Mouse (Mus musculus) forebrain, embryonic 11.5 days (tissue): ENCODE measurements at regions not wholly inside any gene's neighbourhood (a gene's known extent, or its start where the extent isn't known, plus 50 kb on each side); places are given as distances from the start of the nearest gene placed in this dataset.

Source experiments
- ATAC-seq: fragments of 200-750 bp; cut with Nextera tagmentation; replicated peaks from 2 replicates; pipeline ENCODE4 v1.8.0; 2017; ENCODE audit warnings: moderate TSS enrichment; ENCODE audit not compliant: low FRiP score
- DNase-seq: peaks from one replicate; pipeline ENCODE4 v3.0.0-alpha.2; 2017; ENCODE audit warnings: low spot score
- H3K27ac ChIP-seq: fragments of 300-500 bp; sonication (generic); 2 replicates; pipeline ENCODE4 v1.5.1; 2014; ENCODE audit warnings: low read depth, low read length
- H3K27me3 ChIP-seq: fragments of 300-500 bp; sonication (generic); 2 replicates; pipeline ENCODE4 v1.6.1; 2014; ENCODE audit warnings: mild to moderate bottlenecking, low read length, mixed read lengths; ENCODE audit not compliant: control insufficient read depth, insufficient read depth
- H3K36me3 ChIP-seq: fragments of 300-500 bp; sonication (generic); 2 replicates; pipeline ENCODE4 v1.6.1; 2014; ENCODE audit warnings: mild to moderate bottlenecking, low read length, moderate library complexity, mixed read lengths; ENCODE audit not compliant: control insufficient read depth, insufficient read depth
- H3K4me1 ChIP-seq: fragments of 300-500 bp; sonication (generic); replicated peaks from 2 replicates; pipeline ENCODE4 v1.6.1; 2014; ENCODE audit warnings: low read length, mixed read lengths; ENCODE audit not compliant: control insufficient read depth, insufficient read depth
- H3K4me2 ChIP-seq: fragments of 300-500 bp; sonication (generic); 2 replicates; pipeline ENCODE4 v1.6.1; 2014; ENCODE audit warnings: low read depth, mild to moderate bottlenecking, low read length, moderate library complexity, mixed read lengths; ENCODE audit not compliant: severe bottlenecking
- H3K4me3 ChIP-seq: fragments of 300-500 bp; sonication (generic); 2 replicates; pipeline ENCODE4 v1.5.1; 2014; ENCODE audit warnings: low read depth, low read length
- H3K9ac ChIP-seq: fragments of 300-500 bp; sonication (generic); 2 replicates; pipeline ENCODE4 v1.6.1; 2014; ENCODE audit warnings: low read length
- H3K9me3 ChIP-seq: fragments of 300-500 bp; sonication (generic); 2 replicates; pipeline ENCODE4 v1.6.1; 2016; ENCODE audit warnings: low read length, mixed read lengths; ENCODE audit not compliant: control insufficient read depth
- WGBS: fragments of 180-500 bp; shearing (Covaris S2); extraction: QIAGEN DNeasy Blood & Tissue Kit; methylation state at CpG from one replicate; pipeline ENCODE4 v1.1.7; 2014; 5-methylcytosine and 5-hydroxymethylcytosine counted together

DNA sequence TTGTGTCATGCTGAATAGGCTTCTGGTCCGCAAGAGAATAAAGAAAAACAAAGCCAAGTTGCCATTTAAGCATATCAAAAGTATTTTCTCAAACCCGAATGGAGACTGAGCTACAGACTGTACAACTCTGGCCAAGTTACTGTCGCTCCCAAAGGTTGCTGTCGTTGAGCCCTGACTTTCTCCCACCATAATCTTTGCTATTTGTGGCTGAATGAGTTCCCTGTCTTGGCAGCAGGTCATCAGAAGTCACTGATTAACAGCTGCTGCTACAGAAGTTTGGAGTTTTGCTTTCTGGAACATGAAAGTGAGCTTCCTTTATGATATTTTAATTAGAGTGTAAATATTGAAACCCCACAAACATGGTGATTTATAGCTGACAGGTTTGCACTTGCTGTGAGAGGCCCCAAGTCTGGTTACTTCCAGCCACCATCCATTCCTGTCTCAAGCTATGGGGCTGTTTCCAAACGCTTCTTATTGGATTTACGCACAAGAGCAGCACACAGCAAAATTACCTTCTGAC lies 419.2 kb upstream of the Etaa1 start:
- H3K9ac ChIP-seq, result no peak overlapping the region
- H3K27me3 ChIP-seq, result no peaks in the 10 kb centered on the region
- H3K4me3 ChIP-seq, result no peak overlapping the region
- ATAC-seq (no peak), DNase-seq (no peak)
- no peaks in the 10 kb centered on the region for H3K4me1 ChIP-seq
- H3K9me3 ChIP-seq, result no peaks in the 10 kb centered on the region
- no peaks in the 10 kb centered on the region for H3K36me3 ChIP-seq
- H3K27ac ChIP-seq, result no peak overlapping the region
- WGBS, result 88% methylated on average over 6 of the region's 6 CpGs
- H3K4me2 ChIP-seq, result no peak overlapping the region

DNA sequence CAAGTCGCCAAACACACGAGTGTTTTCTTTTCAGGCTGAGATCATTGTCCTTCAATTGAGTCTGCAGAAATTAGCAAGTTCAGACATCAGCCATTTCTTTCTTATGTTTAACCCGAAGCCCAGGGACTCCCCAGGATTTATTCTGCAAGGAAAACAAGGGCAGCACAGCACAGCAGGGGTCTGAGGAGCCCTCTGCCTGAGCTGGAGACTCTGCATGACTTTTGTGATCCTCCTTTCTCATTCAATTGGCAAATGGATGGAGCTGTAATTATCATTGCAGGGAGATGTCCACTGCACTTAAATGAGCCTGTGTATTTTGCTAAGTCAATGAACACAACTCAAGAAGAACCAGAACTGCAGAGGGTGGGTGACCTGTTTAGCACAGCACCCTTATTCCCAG lies 417.6 kb upstream of the Etaa1 start:
- no peak for ATAC-seq
- WGBS, result 7% methylated on average over 3 of the region's 3 CpGs
- no peaks in the 10 kb centered on the region for H3K27me3 ChIP-seq
- H3K27ac ChIP-seq, result no peak overlapping the region
- H3K4me1 ChIP-seq, result no peaks in the 10 kb centered on the region
- DNase-seq, result no peak
- H3K36me3 ChIP-seq, result no peaks in the 10 kb centered on the region
- no peak overlapping the region for H3K4me3 ChIP-seq
- H3K9me3 ChIP-seq, result no peaks in the 10 kb centered on the region
- H3K9ac ChIP-seq, result no peak overlapping the region
- H3K4me2 ChIP-seq, result no peak overlapping the region

DNA sequence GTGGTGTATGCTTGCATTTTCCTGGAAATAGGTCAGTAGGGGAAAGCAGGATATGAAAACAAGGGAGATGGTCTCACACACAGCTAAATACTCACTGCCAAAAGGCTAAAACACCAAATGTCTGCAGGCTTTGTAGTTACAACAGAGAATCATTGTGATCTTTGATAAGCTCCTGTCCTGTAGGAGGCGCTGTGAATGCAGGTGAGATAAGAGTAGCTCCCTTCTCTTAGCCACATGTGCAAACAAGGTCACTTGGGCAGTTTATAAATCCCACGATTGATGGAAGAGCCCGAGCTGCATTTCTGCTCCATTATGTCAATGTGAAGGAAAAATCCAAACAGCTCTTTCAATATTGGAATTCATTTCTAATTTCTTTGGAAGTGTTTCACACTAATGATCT lies 417.2 kb upstream of the Etaa1 start:
- ATAC-seq (no peak), DNase-seq (no peak)
- WGBS, result 24% methylated on average over 3 of the region's 3 CpGs
- no peaks in the 10 kb centered on the region for H3K36me3 ChIP-seq
- no peaks in the 10 kb centered on the region for H3K27me3 ChIP-seq
- no peaks in the 10 kb centered on the region for H3K9me3 ChIP-seq
- no peak overlapping the region for H3K4me2 ChIP-seq
- no peaks in the 10 kb centered on the region for H3K4me1 ChIP-seq
- no peak overlapping the region for H3K9ac ChIP-seq
- H3K27ac ChIP-seq, result no peak overlapping the region
- no peak overlapping the region for H3K4me3 ChIP-seq

DNA sequence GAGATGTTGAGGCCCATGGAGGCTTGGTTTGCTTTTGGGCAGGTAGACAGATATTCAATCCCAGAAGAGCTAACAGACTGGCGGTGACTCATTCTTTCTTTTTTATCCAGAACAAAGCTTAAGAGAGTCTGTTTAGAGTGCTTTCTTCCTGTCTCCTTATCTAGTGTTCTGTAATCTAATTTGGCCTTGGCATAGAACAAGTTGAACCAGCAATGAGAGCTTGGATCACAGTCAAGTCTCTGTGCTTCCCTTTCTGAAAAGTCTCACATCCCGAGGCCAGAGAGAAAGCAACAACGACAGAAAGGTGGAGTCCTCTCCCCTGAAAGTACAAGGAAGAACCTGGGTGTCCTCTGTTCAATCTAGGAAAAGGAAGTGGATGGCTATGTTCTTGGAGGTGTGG lies 401.2 kb upstream of the Etaa1 start:
- H3K9ac ChIP-seq, result no peak overlapping the region
- H3K9me3 ChIP-seq, result no peaks in the 10 kb centered on the region
- H3K4me3 ChIP-seq, result no peak overlapping the region
- no peak for ATAC-seq
- no peaks in the 10 kb centered on the region for H3K27me3 ChIP-seq
- WGBS, result 85% methylated on average over 3 of the region's 3 CpGs
- no peaks in the 10 kb centered on the region for H3K36me3 ChIP-seq
- no peak overlapping the region for H3K27ac ChIP-seq
- no peak overlapping the region for H3K4me2 ChIP-seq
- H3K4me1 ChIP-seq, result no peaks in the 10 kb centered on the region
- no peak for DNase-seq

DNA sequence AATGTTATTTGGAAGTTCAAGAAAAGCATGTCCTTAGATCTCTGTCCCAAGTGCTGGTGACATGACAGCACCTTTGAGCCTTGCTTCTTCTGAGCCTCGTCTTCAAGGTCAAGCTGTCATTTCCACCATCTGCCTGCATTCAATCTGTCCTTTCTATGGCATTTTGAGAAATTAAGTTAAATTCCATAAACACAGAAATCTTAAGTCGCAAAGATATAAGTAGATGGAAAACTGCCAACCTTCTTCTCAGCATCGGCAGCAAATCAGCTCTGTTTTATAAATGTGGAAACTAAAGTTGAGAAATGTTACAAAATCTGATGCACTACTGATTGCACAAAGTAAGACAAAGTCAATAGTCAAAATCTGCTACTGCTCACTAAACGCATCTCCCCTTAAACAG lies 400.5 kb upstream of the Etaa1 start:
- DNase-seq, result no peak
- ATAC-seq, result no peak
- H3K27me3 ChIP-seq, result no peaks in the 10 kb centered on the region
- WGBS, result 91% methylated on average over 4 of the region's 4 CpGs
- no peak overlapping the region for H3K9ac ChIP-seq
- H3K36me3 ChIP-seq, result no peaks in the 10 kb centered on the region
- H3K4me2 ChIP-seq, result no peak overlapping the region
- H3K9me3 ChIP-seq, result no peaks in the 10 kb centered on the region
- H3K4me3 ChIP-seq, result no peak overlapping the region
- no peaks in the 10 kb centered on the region for H3K4me1 ChIP-seq
- H3K27ac ChIP-seq, result no peak overlapping the region

DNA sequence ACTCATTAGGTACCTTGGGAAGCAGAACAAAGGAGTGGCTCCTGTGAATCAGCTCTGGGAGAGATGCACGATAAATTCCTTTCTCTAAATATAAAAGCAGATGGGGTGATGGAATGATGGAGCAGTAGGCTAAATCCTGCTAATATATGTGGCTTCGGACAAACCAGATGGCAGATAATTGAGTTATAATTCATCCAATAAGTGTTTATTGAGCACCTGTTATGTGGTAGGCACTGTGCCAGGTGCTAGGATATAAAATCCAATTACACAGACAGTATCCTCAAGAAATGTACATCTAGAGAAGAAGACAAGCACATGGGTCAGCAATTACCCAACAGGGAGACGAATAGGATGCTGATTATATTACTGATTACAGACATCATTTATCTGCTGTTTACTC lies 394.2 kb upstream of the Etaa1 start:
- Histone ChIP-seq H3K4me2 (no peak overlapping the region), H3K9me3 (no peaks in the 10 kb centered on the region), H3K27ac (no peak overlapping the region), H3K4me1 (no peaks in the 10 kb centered on the region), H3K9ac (no peak overlapping the region), H3K4me3 (no peak overlapping the region), H3K36me3 (no peaks in the 10 kb centered on the region), H3K27me3 (no peaks in the 10 kb centered on the region)
- ATAC-seq, result no peak
- DNase-seq, result no peak
- 90% methylated on average over 3 of the region's 3 CpGs for WGBS

DNA sequence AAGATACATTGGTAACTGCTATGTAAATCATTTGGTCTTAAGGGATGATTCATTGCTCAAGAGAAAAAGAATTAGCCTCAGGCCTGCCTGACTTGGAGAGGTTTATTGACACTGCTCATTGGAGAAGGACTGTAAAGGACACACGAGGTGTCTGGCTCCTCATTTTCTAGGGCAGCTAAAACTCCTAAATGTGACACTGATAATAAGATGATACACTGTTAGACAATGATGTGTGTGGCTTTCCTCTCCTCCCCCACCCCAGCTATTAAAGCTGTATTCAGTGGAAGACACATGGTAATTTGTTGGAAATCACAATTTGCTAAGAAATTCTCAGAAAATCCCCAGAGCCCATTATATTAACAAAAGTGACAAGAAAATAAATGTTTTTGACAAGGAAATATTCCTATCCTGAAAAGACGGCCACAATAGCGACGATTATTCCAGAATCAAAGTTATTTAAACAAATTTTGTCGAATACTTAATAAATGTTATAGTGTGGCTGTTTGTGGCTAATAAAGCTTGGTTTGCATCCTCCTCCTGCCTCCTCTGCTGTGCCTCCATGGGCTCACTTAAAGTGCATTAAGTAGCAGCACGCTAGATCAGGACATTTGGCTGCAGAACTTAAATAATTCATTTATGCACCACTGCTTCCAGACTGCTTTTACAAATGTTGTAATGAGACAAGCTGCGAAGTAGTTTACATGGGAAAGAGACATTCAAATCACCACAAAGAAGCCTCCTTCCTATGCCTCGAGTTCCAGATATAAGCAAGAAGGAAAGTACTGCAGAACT lies 360.0 kb upstream of the Etaa1 start:
- H3K4me3 ChIP-seq, result no peak overlapping the region
- H3K27me3 ChIP-seq, result no peaks in the 10 kb centered on the region
- no peak for ATAC-seq
- no peaks in the 10 kb centered on the region for H3K9me3 ChIP-seq
- 68% methylated on average over 8 of the region's 8 CpGs for WGBS
- no peak overlapping the region for H3K4me2 ChIP-seq
- no peak overlapping the region for H3K9ac ChIP-seq
- H3K36me3 ChIP-seq, result no peaks in the 10 kb centered on the region
- no peak overlapping the region for H3K27ac ChIP-seq
- no peak for DNase-seq
- H3K4me1 ChIP-seq, result no peaks in the 10 kb centered on the region

DNA sequence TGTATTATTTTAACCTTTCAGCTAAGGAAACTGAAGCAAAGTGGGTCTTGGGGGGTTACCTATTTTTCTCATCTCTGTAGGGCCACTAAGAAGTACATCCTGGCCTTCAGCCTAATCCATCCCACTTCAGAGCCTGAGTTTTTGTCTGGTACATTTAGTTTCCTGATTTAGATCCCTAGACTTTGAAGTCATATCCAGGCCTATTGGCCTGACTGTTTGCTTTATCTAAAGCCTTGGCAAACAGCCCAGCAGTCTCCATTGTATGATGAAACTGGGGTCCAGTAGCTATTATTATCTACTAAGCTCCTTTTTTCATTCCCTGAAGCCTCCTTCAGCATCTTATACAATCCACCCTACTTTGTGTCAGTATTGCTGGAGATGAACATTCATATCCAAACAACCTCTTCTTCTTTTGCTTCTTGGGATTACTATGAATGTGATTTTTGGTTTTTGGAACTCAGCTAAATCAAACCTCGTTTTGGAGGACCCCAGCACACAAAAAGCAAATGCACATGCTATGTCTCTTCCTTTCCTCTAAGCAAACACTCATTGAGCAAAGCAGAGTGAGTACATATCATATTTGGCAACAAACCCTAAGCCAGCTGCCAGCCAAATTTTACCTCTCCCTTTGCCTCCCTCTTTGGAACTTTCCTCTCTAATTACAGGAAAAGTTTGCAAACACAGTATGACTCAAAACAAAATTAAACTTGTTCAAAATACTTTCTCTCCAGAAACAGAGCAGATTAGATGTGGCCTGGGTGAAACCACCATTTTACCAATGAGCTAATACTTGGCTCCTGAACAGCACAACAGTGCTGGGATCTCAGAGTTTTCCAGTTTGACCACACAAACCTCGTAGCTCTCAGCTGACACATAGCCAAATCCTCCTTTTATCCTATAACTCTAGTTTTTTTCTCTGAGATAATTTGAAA lies 342.8 kb upstream of the Etaa1 start:
- Histone ChIP-seq H3K4me1 (no peaks in the 10 kb centered on the region), H3K4me3 (no peak overlapping the region), H3K36me3 (no peaks in the 10 kb centered on the region), H3K27me3 (no peaks in the 10 kb centered on the region), H3K9me3 (no peaks in the 10 kb centered on the region), H3K4me2 (no peak overlapping the region), H3K27ac (no peak overlapping the region), H3K9ac (no peak overlapping the region)
- 67% methylated on average over 2 of the region's 2 CpGs for WGBS
- ATAC-seq, result no peak
- no peak for DNase-seq
